Mouse (Mus musculus): Measurements from ENCODE around the gene Olfr799.

The Olfr799 gene

DNA sequence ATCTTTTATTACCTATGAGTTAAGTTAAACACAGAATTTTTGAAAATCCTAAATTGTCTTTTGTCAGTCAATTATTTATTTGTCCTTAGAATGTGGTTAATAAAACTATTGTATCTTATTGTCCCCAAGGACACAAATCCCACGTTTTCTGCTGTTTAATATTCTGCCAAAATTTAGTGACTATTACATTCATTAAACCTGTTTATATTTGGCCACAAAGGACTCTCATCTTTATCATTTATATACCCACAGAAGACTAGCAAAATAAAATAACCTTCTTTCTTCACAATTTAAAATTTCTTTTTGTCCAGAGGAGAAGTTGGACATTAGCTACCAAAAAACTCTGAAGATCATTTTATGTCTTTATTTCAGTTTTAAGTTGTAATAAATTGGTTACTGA lies at the start of gene Olfr799:
Gene Olfr799 (plus strand): TSS at position 301 of the 400 bp plus-strand sequence.
- no peak for DNase-seq (ENCODE audit: low spot score)

- no peak for DNase-seq (ENCODE audit: low spot score)
Observed at GRCm38 (mm10) chr10:129612470-129612869, 24.8 kb upstream of the Olfr799 start, which contains the start of gene Olfr796. Gene Olfr796, minus strand, starts transcription at chr10:129612570.

DNA sequence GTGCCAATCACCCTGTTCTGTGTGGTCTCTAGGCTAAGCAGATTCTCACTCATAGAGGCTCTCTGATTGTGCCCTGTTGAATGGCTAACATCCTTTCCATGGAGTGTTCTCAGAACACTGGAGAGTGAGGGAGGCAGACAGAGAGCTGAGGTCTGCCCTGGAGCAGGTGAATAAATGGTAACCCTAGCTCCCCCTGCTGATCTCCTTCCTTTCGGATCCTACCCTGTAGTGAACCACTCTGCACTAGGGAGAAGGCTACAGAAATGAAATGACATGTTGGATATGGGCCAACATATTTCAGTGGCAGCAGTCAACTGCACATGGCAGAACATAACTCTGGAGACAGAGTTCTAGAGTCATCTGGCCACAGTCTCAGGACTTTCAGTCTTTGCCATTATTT lies 15.6 kb upstream of the Olfr799 start:
- DNase-seq (ENCODE audit: low spot score), result no peak

- no peak for DNase-seq (ENCODE audit: low spot score)
Observed at GRCm38 (mm10) chr10:129623251-129623650, 14.0 kb upstream of the Olfr799 start.

DNA sequence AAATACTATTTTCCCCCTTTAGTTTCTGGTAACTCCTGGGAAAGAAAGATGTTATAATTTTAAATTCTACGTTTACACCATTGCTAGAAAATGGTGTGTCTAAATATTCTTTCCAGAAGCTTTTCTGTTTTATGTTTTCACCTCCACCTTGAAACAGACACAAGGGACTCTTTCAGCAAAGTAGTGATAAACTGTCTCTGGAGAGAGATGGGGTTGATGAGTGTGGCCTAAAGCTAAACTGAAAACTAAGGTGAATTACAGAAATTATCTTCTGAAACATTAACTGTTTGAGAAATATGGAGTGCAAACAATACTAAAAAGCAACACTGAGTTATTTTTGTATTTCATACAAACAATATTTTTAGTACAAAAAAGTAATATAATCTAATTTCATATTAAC lies 9.4 kb upstream of the Olfr799 start, which contains the start of gene Olfr798:
Gene Olfr798 (minus strand): TSS at position 101 of the 400 bp plus-strand sequence.
- no peak for DNase-seq (ENCODE audit: low spot score)

DNA sequence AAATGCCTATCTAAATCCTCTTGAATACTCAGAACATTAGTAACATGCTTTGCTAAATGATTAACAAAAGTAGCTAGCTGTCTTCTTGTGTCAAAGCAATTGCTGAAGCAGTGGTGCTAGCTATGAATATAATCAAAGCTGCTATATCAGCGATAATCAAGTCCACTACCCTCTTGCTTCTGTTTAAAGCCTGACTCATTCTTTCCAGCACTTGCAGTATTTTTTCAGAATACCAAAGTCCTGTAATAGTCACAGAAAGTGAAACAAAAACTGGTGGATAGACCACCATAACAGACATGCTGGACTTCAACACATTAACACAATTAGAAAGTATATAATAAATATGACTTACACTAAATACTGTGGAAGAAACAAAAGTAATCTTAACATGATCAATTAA lies 14.5 kb downstream of the Olfr799 start:
- DNase-seq (ENCODE audit: low spot score), result no peak

DNA sequence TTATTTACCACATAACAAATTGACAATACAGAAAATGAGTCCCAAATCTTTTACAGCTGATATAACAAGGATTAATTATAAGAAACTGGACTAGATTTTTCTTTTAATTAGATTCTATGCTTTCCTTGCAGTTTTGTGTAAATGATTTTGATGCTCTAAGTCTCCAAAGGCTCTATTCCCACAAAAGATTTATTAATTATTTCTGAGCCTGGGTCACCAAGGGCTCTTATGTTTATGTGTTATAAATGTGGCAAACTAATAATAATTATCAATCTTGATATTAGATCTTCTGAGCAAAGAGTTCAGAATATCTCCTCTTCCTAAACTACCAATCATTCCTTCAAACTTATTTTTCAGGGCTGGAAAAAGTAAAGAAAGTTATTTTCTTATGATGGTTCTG lies 20.1 kb downstream of the Olfr799 start, which contains the start of gene Olfr800:
Gene Olfr800 (plus strand): TSS at position 301 of the 400 bp plus-strand sequence.
- DNase-seq (ENCODE audit: low spot score), result no peak

- no peak for DNase-seq (ENCODE audit: low spot score)
Observed at GRCm38 (mm10) chr10:129673765-129674164, 36.5 kb downstream of the Olfr799 start, which contains the start of gene Olfr801. Gene Olfr801, minus strand, starts transcription at chr10:129673865.

GRCm38 (mm10) chr10:129688069-129688468 lies 50.8 kb downstream of the Olfr799 start, which contains the start of gene Olfr802:
Gene Olfr802, minus strand, starts transcription at chr10:129688169.
- DNase-seq (ENCODE audit: low spot score), result no peak

GRCm38 (mm10) chr10:129694186-129694585 lies 56.9 kb downstream of the Olfr799 start, which contains the start of gene Olfr803:
Gene Olfr803, minus strand, starts transcription at chr10:129694286.
- no peak for DNase-seq (ENCODE audit: low spot score)

All from urinary bladder, postnatal 25 days (tissue).